Mouse (Mus musculus): ENCODE results near the gene Aip.

Gene Aip

DNA sequence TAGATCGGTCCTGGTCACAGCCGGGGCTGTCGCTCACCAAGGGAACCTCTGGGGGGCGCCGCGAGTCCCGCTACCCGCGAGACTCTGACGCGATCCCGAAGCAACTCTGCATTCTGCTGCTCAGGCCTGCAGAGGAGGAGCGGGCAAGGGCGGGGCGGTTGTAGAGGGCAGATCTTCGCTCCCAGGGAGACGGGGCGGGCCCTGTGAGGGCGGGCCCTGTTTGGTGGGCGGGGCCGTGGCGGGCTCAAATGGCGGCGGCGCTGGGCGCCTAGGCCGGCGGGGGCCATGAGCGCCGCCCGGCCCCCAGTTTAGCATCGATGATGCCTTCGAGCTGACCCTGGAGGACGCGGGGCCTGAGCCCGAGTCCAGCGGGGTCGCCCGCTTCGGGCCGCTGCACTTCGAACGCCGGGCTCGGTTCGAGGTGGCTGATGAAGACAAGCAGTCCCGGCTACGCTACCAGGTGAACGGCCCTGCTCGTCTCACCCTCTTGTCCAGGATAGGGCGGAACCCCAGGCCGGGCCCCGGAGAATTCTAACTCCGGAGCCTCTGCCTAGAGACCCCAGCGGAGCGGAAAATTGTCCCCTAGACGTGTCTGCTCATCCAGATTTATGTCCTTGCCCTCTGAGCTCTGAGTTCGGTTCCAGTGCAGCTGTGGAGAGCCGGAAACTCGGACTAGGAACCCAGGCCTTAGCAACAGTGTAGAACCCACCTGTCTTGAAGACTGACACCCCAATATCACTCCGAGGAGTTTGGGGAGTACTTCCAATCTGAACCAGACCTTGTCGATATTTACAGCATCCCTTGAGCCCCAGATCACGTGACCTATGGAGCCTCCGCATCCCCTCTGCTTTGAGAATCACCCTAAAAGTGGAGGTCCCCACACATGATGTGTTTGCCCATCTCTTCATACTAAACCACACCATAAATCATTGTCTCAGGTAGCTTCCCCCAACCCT, at the start of gene Aip:
Gene Aip, minus strand, starts transcription at position 118 of the 956 bp plus-strand sequence.
- DNase-seq = peak; percentile 99

GRCm38 (mm10) chr19:4172925-4173324, 47.3 kb upstream of the Aip start:
- DNase-seq = no peak

GRCm38 (mm10) chr19:4171393-4172290, 46.0 kb upstream of the Aip start:
- no peak for DNase-seq

- no peak for DNase-seq
Observed at GRCm38 (mm10) chr19:4170723-4171392, 45.2 kb upstream of the Aip start.

- no peak for DNase-seq
Observed at GRCm38 (mm10) chr19:4169810-4170209, 44.2 kb upstream of the Aip start.

DNA sequence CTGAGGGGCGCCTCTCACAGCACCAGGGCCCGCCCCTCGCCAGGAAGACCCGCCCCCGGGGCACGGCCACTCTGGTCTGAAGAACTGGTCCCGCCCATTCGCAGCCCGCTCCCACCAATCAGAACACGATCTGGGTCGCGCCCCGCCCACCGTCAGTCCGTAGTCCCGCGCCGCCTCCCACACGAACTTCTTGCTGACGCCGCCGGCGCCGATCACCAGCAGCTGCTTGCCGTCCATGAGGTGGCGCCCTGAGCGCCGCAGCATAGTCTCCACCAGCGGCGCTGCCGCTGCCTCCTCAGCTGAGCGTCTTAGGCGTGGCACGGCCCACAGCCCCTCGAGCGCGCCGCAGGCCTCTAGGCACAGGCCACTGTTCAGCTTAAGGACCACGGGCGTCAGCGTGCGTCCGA, 43.7 kb upstream of the Aip start:
- DNase-seq = peak; percentile 99

GRCm38 (mm10) chr19:4166678-4167476, 41.2 kb upstream of the Aip start:
- no peak for DNase-seq

DNA sequence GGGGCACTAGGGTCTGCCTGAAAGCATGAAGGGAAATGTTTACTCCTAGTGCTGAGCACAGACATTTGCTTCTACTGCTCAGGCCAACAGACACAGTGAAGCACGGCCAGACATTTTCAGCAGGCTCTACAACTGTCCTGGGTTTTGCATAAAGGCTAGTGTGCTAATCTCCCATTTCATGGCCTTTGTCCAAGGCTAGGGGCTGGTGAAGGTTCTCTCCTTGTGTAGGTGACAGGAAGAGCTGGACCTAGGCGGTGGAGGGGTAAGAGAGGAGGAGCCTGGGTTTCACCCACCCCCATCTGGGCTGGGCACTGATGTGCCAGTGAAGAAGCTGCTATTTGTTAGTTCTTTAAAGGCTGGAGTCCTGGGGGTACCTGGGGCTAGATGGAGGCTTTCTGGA, 39.1 kb upstream of the Aip start:
- DNase-seq = no peak

GRCm38 (mm10) chr19:4164100-4164499, 38.4 kb upstream of the Aip start:
- DNase-seq = no peak

GRCm38 (mm10) chr19:4163543-4163887, 37.9 kb upstream of the Aip start:
- no peak for DNase-seq

DNA sequence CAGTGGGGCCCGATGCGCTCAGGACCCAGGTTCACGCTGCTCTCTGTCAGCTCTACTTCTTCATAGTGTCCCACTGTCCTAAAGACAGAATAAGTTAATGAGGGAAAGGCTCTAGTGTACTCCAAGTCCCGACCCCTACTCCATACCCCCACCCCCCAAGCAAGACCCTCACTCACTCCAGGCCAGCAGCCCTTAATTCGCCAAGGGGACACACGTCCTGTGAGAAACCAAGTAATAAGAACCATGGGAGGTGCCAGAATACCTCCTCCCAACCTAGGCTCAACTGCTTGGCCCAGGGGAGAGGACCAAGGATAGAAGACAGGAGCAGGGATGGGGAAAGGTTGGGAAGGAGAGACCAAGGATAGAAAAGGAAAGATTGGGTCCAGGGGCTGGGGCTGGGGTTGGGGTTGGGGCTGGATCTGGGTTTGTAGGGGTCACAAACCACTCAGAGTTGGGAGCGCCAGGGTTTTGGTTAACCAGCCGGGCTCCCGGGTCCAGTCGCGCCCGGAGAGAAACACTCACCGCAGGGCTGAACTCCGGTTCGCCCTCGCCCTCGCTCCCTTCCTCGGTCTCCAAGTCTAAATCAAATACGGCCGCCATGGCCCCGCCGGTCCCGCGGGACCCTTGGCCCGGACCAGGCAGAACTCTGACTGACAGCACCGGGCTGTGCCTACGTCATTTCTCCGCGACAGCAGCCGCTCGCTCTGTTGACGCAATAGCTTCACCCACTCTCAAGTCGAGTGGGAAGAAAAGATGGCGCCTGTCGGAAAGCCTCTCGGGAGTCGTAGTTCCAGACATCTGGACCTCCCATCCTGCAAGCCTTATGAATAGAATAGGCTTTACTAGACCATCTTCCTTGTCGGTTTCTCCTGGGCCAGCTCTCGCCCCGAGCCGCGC, 37.2 kb upstream of the Aip start, which contains the start of gene Rps6kb2:
Gene Rps6kb2, minus strand, starts transcription at position 709 of the 897 bp plus-strand sequence.
- DNase-seq = peak; percentile 96 to 98

GRCm38 (mm10) chr19:4159049-4159448, 33.4 kb upstream of the Aip start:
- DNase-seq = no peak

- no peak for DNase-seq
Observed at GRCm38 (mm10) chr19:4156771-4157170, 31.1 kb upstream of the Aip start.

DNA sequence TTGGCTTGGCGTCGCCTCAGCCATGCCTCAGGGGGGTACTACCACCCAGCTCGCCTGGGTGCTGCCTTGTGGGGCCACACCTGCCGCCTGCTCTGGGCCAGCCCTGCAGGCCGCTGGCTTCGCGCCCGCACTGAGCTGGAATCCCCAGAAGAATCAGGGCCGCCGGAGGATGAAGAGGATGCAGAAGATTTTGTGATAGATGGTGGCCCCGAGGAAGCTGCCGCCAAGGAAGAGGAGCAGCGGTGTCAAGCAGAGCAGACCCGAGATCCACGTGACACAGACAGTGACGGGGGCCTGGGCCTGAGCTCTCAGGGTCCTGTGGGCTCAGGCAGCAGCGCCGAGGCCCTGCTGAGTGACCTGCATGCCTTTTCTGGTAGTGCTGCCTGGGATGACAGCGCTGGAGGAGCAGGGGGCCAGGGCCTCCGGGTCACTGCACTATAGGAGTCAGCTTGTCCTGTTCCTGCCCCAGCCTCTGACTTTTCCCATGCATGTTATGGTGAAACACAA, 30.5 kb upstream of the Aip start:
- no peak for DNase-seq

DNA sequence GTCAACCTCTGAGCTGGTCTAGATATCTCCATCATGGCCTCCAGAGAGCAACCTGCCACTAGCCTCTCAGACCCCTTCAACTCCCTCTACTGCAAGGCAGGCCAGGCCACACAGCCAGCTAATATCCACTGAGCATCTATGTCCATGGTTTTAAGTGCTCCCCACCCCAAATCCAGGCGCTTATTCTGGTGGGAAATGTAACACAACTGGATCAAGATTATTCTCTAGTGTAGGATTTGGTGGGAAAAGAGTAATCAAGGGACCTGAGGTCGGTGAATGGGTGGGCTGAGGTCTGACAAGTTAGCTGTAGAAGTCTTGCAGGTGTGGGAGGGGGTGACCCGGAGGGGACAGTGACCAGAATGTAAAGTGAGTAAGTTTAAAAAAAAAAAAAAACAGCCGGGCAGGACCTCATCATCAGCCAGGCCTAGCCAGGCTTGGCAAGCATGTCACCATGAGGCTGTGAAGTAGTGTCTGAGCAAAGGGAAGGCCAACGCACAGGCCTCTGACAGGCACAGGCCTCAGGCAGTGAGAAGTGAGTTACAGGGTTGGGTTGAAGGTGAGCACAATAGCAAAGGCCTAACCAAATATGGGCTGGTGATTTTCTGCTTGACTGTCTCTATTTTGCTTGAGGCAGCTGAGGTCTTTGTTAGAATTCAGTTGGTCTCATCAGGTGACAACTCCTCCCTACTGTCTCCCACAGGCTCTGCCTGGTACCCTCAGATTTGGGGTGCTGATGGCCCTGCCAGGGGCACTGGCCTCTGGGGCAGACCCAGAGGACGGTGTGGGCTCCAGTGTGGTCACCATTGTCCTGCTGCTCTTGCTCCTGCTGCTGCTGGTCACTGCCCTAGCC, 29.8 kb upstream of the Aip start:
- no peak for DNase-seq

- peak in 1 of 2 experiments; percentile 27 for DNase-seq
Observed at GRCm38 (mm10) chr19:4154437-4155222, 29.0 kb upstream of the Aip start.

DNA sequence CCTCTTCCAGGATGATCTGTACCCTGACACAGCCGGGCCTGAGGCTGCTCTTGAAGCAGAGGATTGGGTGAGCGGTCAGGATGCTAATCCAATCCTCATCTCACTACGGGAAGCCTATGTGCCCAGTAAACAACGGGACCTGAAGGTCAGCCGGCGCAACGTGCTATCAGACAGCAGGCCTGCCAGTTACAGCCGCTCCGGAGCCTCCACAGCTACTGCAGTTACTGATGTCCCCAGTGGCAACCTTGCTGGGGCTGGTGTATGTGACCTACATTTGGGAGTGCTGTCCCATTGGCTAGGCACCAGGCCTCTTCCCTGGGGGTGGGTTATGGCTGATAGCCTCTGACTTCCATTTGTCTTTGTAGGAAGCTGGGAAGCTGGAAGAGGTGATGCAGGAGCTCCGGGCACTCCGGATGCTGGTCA, 27.6 kb upstream of the Aip start, which contains the start of gene Ptprcap:
Gene Ptprcap, plus strand, starts transcription at position 373 of the 423 bp plus-strand sequence.
- DNase-seq = no peak

- DNase-seq = no peak
Observed at GRCm38 (mm10) chr19:4152445-4153231, 27.0 kb upstream of the Aip start.

All from lung, adult 18-20 months (tissue).